Comparison of ENCODE assay signal across 22 mouse cellular contexts in the genomic region with DNA sequence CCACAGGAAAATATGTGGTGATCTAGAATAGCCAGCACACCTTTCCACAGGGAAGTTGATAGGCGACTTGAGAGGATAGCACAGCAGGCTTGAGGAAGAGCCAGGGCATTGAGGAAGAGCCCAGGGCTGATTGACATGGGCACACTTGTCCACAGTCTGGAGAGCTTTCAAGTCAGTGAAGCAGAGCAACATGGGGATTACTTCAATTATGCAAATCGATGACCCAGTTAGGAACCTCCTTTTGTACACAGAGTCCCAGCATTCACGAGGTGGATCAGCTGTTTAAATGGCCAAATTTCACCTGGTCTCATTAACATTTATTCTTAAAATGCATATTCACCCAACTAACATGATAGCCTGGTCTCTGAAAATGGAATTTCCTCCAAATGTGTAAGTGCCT.
A peak's percentile ranks its signal among the peaks of the same experiment; 100 is the strongest.
DNase-seq lines count a peak whose midpoint lies in the region; ATAC-seq and TF ChIP-seq lines count a peak whose summit lies in the region.
"Had no signal": no experiment of that assay in that cellular context is flagged by ENCODE, and none has a peak within 500 bp of the region (broad histone marks: within the 10 kb centered on the region; RNA-seq: fewer than 3 reads in every experiment).

No protein-coding gene starts in this region.

- no peak overlapping the region for H3K9ac ChIP-seq in hindbrain, postnatal 0 days (replicated peaks; ENCODE audit: low read length)
- no peak overlapping the region for H3K9ac ChIP-seq in hindbrain, embryonic 11.5 days (ENCODE audit: low read depth, low read length)
- no peak overlapping the region for H3K9ac ChIP-seq in midbrain, embryonic 11.5 days (ENCODE audit: low read length)
- no peak overlapping the region for H3K9ac ChIP-seq in midbrain, postnatal 0 days (replicated peaks; ENCODE audit: low read length, poor library complexity, severe bottlenecking)
- H3K9ac ChIP-seq: embryonic facial prominence, embryonic 12.5 days; forebrain, embryonic 13.5 days; forebrain, embryonic 15.5 days; forebrain, postnatal 0 days had no signal

- H3K4me1 ChIP-seq in hindbrain, postnatal 0 days (ENCODE audit: insufficient read depth, low read length) = no peaks in the 10 kb centered on the region
- no peaks in the 10 kb centered on the region for H3K4me1 ChIP-seq in hindbrain, embryonic 11.5 days (replicated peaks; ENCODE audit: control insufficient read depth, insufficient read depth, low read length)
- 0 out of 2 replicates have a peak, but pooled peaks cover 4% of the 10 kb centered on the region for H3K4me1 ChIP-seq in midbrain, embryonic 11.5 days (ENCODE audit: control insufficient read depth, insufficient read depth, low read length)
- H3K4me1 ChIP-seq in midbrain, postnatal 0 days (ENCODE audit: insufficient read depth, low read length) = no peaks in the 10 kb centered on the region
- H3K4me1 ChIP-seq: embryonic facial prominence, embryonic 10.5 days; embryonic facial prominence, embryonic 12.5 days; forebrain, embryonic 15.5 days had no signal

- H3K27ac ChIP-seq in hindbrain, postnatal 0 days = no peak overlapping the region
- no peak overlapping the region for H3K27ac ChIP-seq in hindbrain, embryonic 11.5 days (ENCODE audit: low read depth, low read length)
- no peak overlapping the region for H3K27ac ChIP-seq in midbrain, embryonic 11.5 days (ENCODE audit: low read depth, low read length)
- H3K27ac ChIP-seq in midbrain, postnatal 0 days (ENCODE audit: low read depth, low read length) = no peak overlapping the region
- H3K27ac ChIP-seq: embryonic facial prominence, embryonic 10.5 days; embryonic facial prominence, embryonic 12.5 days; forebrain, embryonic 13.5 days; forebrain, embryonic 15.5 days had no signal

- no peak overlapping the region for H3K4me3 ChIP-seq in hindbrain, postnatal 0 days (ENCODE audit: low read length)
- no peak overlapping the region for H3K4me3 ChIP-seq in hindbrain, embryonic 11.5 days (ENCODE audit: low read depth, low read length)
- no peak overlapping the region for H3K4me3 ChIP-seq in midbrain, embryonic 11.5 days (ENCODE audit: low read depth, low read length)
- no peak overlapping the region for H3K4me3 ChIP-seq in midbrain, postnatal 0 days (ENCODE audit: low read depth, low read length)
- H3K4me3 ChIP-seq: embryonic facial prominence, embryonic 10.5 days; embryonic facial prominence, embryonic 12.5 days; forebrain, embryonic 13.5 days; forebrain, embryonic 15.5 days had no signal

- H3K9me3 ChIP-seq in hindbrain, postnatal 0 days (ENCODE audit: low read length) = no peaks in the 10 kb centered on the region
- H3K9me3 ChIP-seq in hindbrain, embryonic 11.5 days (ENCODE audit: control insufficient read depth, low read length) = no peaks in the 10 kb centered on the region
- H3K9me3 ChIP-seq in midbrain, embryonic 11.5 days (ENCODE audit: control insufficient read depth, low read length) = no peaks in the 10 kb centered on the region
- H3K9me3 ChIP-seq in midbrain, postnatal 0 days (ENCODE audit: low read length) = no peaks in the 10 kb centered on the region
- H3K9me3 ChIP-seq: embryonic facial prominence, embryonic 10.5 days; embryonic facial prominence, embryonic 12.5 days; forebrain, embryonic 13.5 days; forebrain, embryonic 15.5 days had no signal

- TF ChIP-seq CTCF in hindbrain, postnatal 0 days (IDR thresholded peaks at IDR 0.05; ENCODE audit: low read depth) = no peak
- no peak for TF ChIP-seq CTCF in midbrain, postnatal 0 days (IDR thresholded peaks at IDR 0.05)

- no peak overlapping the region for H3K4me2 ChIP-seq in hindbrain, postnatal 0 days (ENCODE audit: low read depth, low read length)
- H3K4me2 ChIP-seq in hindbrain, embryonic 11.5 days (replicated peaks; ENCODE audit: low read depth, low read length) = no peak overlapping the region
- H3K4me2 ChIP-seq in midbrain, embryonic 11.5 days = no peak overlapping the region
- H3K4me2 ChIP-seq in midbrain, postnatal 0 days (ENCODE audit: low read depth, low read length, poor library complexity, severe bottlenecking) = no peak overlapping the region
- H3K4me2 ChIP-seq: embryonic facial prominence, embryonic 12.5 days; forebrain, embryonic 13.5 days; forebrain, embryonic 15.5 days had no signal

- no peaks in the 10 kb centered on the region for H3K27me3 ChIP-seq in hindbrain, postnatal 0 days (ENCODE audit: insufficient read depth, low read length)
- H3K27me3 ChIP-seq in hindbrain, embryonic 11.5 days (ENCODE audit: control insufficient read depth, insufficient read depth, low read length) = no peaks in the 10 kb centered on the region
- H3K27me3 ChIP-seq in midbrain, embryonic 11.5 days (ENCODE audit: control insufficient read depth, insufficient read depth, low read length) = no peaks in the 10 kb centered on the region
- no peaks in the 10 kb centered on the region for H3K27me3 ChIP-seq in midbrain, postnatal 0 days (ENCODE audit: insufficient read depth, low read length)
- H3K27me3 ChIP-seq: embryonic facial prominence, embryonic 12.5 days; forebrain, embryonic 13.5 days; forebrain, embryonic 15.5 days; Patski had no signal

- no peak for ATAC-seq in hindbrain, postnatal 0 days
- no peak for ATAC-seq in hindbrain, embryonic 11.5 days (ENCODE audit: low FRiP score)
- peak; percentile 70; the same call in 1 of the 2 replicates for ATAC-seq in midbrain, embryonic 11.5 days (ENCODE audit: low FRiP score)
- no peak for ATAC-seq in midbrain, postnatal 0 days (ENCODE audit: low FRiP score)
- no peak for ATAC-seq in granulocyte monocyte progenitor cell, adult 5-6 weeks (replicated peaks; ENCODE audit: poor library complexity, severe bottlenecking)
- ATAC-seq: activated CD4-positive, CD25-positive, alpha-beta regulatory T cell, adult 4 months; forebrain, embryonic 13.5 days; forebrain, embryonic 15.5 days; forebrain, postnatal 0 days; Patski had no signal

- WGBS in hindbrain, postnatal 0 days = 33% methylated on average over 3 of the region's 3 CpGs
- 58% methylated on average over 3 of the region's 3 CpGs for WGBS in hindbrain, embryonic 11.5 days
- WGBS in midbrain, embryonic 11.5 days = 29% methylated on average over 3 of the region's 3 CpGs
- WGBS in midbrain, postnatal 0 days = 14% methylated on average over 3 of the region's 3 CpGs

- DNase-seq in hindbrain, postnatal 0 days (ENCODE audit: low spot score) = peak; percentile 21
- DNase-seq in hindbrain, embryonic 11.5 days (ENCODE audit: low spot score) = no peak
- no peak for DNase-seq in midbrain, embryonic 11.5 days (ENCODE audit: low spot score, missing footprints)
- DNase-seq in midbrain, postnatal 0 days (ENCODE audit: low spot score) = no peak
- DNase-seq in Muller cell, postnatal 12 days (ENCODE audit: inconsistent ontology term) = peak; percentile 24
- peak; percentile 63 for DNase-seq in retina, embryonic 14.5 days (ENCODE audit: low spot score)
- DNase-seq in layer of hippocampus, postnatal 36 days = no peak
- DNase-seq: adrenal gland, adult 8-10 months; adrenal gland, postnatal 14 days; adrenal gland, postnatal 36 days; cerebellum, adult 11-12 months; cerebellum, adult 2 months; cerebellum, adult 9-11 months; cerebellum, postnatal 25 days; forebrain, postnatal 0 days had no signal

- H3K36me3 ChIP-seq in hindbrain, postnatal 0 days (ENCODE audit: insufficient read depth, low read length) = no peaks in the 10 kb centered on the region
- no peaks in the 10 kb centered on the region for H3K36me3 ChIP-seq in hindbrain, embryonic 11.5 days (ENCODE audit: control insufficient read depth, insufficient read depth, low read length)
- no peaks in the 10 kb centered on the region for H3K36me3 ChIP-seq in midbrain, embryonic 11.5 days (ENCODE audit: control insufficient read depth, insufficient read depth, low read length)
- H3K36me3 ChIP-seq in midbrain, postnatal 0 days (ENCODE audit: insufficient read depth, low read length) = no peaks in the 10 kb centered on the region
- H3K36me3 ChIP-seq: embryonic facial prominence, embryonic 10.5 days; embryonic facial prominence, embryonic 12.5 days; forebrain, embryonic 15.5 days had no signal

Comparison
In these comparisons a context has a peak if more than half of its experiments do, and no peak if none do; other contexts are left out.
1. DNase-seq: peak in hindbrain, postnatal 0 days (single experiment), Muller cell, postnatal 12 days (single experiment) and retina, embryonic 14.5 days (single experiment); none in hindbrain, embryonic 11.5 days (single experiment), midbrain, embryonic 11.5 days (single experiment), midbrain, postnatal 0 days (single experiment) and layer of hippocampus, postnatal 36 days (0 of 2).